Mouse (Mus musculus) midbrain, postnatal 0 days (tissue): ENCODE data around the gene Samd10. TPM values are rescaled to one million over a fixed set of nuclear protein-coding genes. Genes with fewer than 3 reads are reported as not detected.

Source experiments
- ATAC-seq: fragments of 200-750 bp; cut with Nextera tagmentation; 2 replicates; pipeline ENCODE4 v1.8.0; 2017; ENCODE audit warnings: moderate number of reproducible peaks, mild to moderate bottlenecking, moderate TSS enrichment, moderate library complexity; ENCODE audit not compliant: low FRiP score
- DNase-seq: peaks from one replicate; pipeline ENCODE4 v3.0.0-alpha.2; 2015; ENCODE audit warnings: low spot score
- H3K27ac ChIP-seq: fragments of 300-500 bp; sonication (generic); 2 replicates; pipeline ENCODE4 v1.5.1; 2014; ENCODE audit warnings: low read depth, mild to moderate bottlenecking, low read length, mixed read lengths
- H3K27me3 ChIP-seq: fragments of 300-500 bp; sonication (generic); 2 replicates; pipeline ENCODE4 v1.6.1; 2014; ENCODE audit warnings: low read length, control low read depth, mixed read lengths; ENCODE audit not compliant: insufficient read depth
- H3K36me3 ChIP-seq: fragments of 300-500 bp; sonication (generic); 2 replicates; pipeline ENCODE4 v1.6.1; 2014; ENCODE audit warnings: low read length, control low read depth, mixed read lengths; ENCODE audit not compliant: insufficient read depth
- H3K4me1 ChIP-seq: fragments of 300-500 bp; sonication (generic); 2 replicates; pipeline ENCODE4 v1.6.1; 2014; ENCODE audit warnings: mild to moderate bottlenecking, control low read depth, antibody characterized with exemption, low read length, mixed read lengths; ENCODE audit not compliant: insufficient read depth
- H3K4me2 ChIP-seq: fragments of 300-500 bp; sonication (generic); 2 replicates; pipeline ENCODE4 v1.6.1; 2014; ENCODE audit warnings: low read depth, mild to moderate bottlenecking, low read length, mixed read lengths; ENCODE audit not compliant: poor library complexity, severe bottlenecking
- H3K4me3 ChIP-seq: fragments of 300-500 bp; sonication (generic); 2 replicates; pipeline ENCODE4 v1.5.1; 2014; ENCODE audit warnings: low read depth, mild to moderate bottlenecking, low read length, moderate library complexity
- H3K9ac ChIP-seq: fragments of 300-500 bp; sonication (generic); replicated peaks from 2 replicates; pipeline ENCODE4 v1.6.1; 2014; ENCODE audit warnings: mild to moderate bottlenecking, low read length, moderate library complexity, mixed read lengths; ENCODE audit not compliant: poor library complexity, severe bottlenecking
- H3K9me3 ChIP-seq: fragments of 300-500 bp; sonication (generic); 2 replicates; pipeline ENCODE4 v1.6.1; 2016; ENCODE audit warnings: low read length, control low read depth
- CTCF ChIP-seq: IDR thresholded peaks from 2 replicates; pipeline ENCODE4 v1.5.1; 2016; ENCODE audit warnings: antibody characterized with exemption, mild to moderate bottlenecking
- WGBS: fragments of 180-500 bp; shearing (Covaris S2); extraction: QIAGEN DNeasy Blood & Tissue Kit; methylation state at CpG from one replicate; pipeline ENCODE4 v1.1.7; 2014; 5-methylcytosine and 5-hydroxymethylcytosine counted together
- polyA plus RNA-seq: library from polyadenylated mRNA; unstranded; fragments of >200 nt; fragmentation: Nextera tagmentation; extraction: Ambion mirVana; gene quantifications from 2 replicates; pipeline ENCODE4 v1.2.1, GENCODE M21; 2015
- total RNA-seq: library from RNA; depleted of rRNA; stranded (reverse); fragments of >200 nt; gene quantifications from 2 replicates; pipeline ENCODE4 v1.2.3, GENCODE M21; 2014

Samd10 gene
- total and polyA plus RNA-seq, 2 experiments from 2014 or later: 140 to 174 TPM

DNA sequence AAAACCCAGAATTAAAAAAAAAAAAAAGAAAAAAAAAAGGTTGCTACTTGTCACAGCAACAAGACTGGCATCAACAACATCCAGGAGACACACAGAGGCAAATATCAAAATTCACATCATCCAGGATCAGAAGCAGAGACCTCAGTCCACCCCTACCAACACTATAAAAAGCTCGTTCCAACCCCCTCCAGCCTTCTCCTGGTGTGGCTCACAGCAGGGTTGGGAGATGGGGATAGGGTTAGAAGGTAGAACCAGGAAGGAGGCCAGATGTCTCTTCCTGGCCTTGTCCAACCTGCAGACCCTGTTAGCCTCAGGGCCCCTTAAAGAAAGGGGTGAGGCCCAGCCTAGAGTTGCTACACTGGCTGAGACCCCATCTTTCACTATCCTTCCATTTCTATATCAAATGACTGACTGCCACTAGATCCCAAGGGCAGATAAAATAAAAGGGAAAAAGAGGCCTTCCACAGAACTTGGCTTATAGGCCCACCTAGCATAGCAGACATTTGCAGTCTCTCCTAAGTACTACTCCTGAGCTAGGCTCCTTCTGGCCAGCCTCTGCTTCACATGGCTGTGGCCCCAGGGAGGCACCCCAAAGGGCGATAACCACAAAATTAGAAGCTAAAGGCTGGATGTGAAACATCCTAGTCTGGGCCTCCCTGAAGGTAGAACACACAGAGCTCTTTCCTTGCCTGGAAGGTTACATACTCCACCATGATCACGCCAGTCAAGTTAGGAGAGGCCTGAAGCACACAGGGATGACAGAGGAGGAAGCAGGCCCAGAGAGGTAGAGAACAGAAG lies 15.4 kb downstream of the Samd10 start:
- ATAC-seq (no peak), DNase-seq (no peak)
- no peaks in the 10 kb centered on the region for H3K9me3 ChIP-seq
- H3K9ac ChIP-seq: no peak overlapping the region
- H3K27ac ChIP-seq: no peak overlapping the region
- 94% methylated on average over 3 of the region's 3 CpGs for WGBS
- peaks cover 7% of the 10 kb centered on the region; the same call in 1 of the 2 replicates for H3K4me1 ChIP-seq
- peaks cover 49% of the 10 kb centered on the region for H3K36me3 ChIP-seq
- no peaks in the 10 kb centered on the region for H3K27me3 ChIP-seq
- no peak overlapping the region for H3K4me2 ChIP-seq
- no peak overlapping the region for H3K4me3 ChIP-seq
- no peak for TF ChIP-seq CTCF

GRCm38 (mm10) chr2:181582939-181583338 lies 16.1 kb downstream of the Samd10 start:
- Histone ChIP-seq H3K27ac (no peak overlapping the region), H3K4me3 (no peak overlapping the region), H3K27me3 (no peaks in the 10 kb centered on the region), H3K36me3 (peaks cover 41% of the 10 kb centered on the region), H3K4me2 (no peak overlapping the region), H3K9ac (no peak overlapping the region), H3K4me1 (peaks cover 7% of the 10 kb centered on the region; the same call in 1 of the 2 replicates), H3K9me3 (no peaks in the 10 kb centered on the region)
- no peak for ATAC-seq
- TF ChIP-seq CTCF: no peak
- WGBS: 85% methylated on average over 1 of the region's 1 CpGs
- no peak for DNase-seq

GRCm38 (mm10) chr2:181582358-181582757 lies 16.7 kb downstream of the Samd10 start:
- no peak overlapping the region for H3K4me3 ChIP-seq
- no peak for TF ChIP-seq CTCF
- ATAC-seq (no peak), DNase-seq (no peak)
- H3K27ac ChIP-seq: peak overlapping the region; percentile 51; the same call in 1 of the 2 replicates
- peak overlapping the region; percentile 92 for H3K4me2 ChIP-seq
- peaks cover 7% of the 10 kb centered on the region; the same call in 1 of the 2 replicates for H3K4me1 ChIP-seq
- no peaks in the 10 kb centered on the region for H3K9me3 ChIP-seq
- peaks cover 37% of the 10 kb centered on the region for H3K36me3 ChIP-seq
- peak overlapping the region; percentile 87; the same call in 1 of the 2 replicates for H3K9ac ChIP-seq
- WGBS: 73% methylated on average over 2 of the region's 2 CpGs
- no peaks in the 10 kb centered on the region for H3K27me3 ChIP-seq

- Histone ChIP-seq H3K36me3 (peaks cover 29% of the 10 kb centered on the region), H3K4me1 (peaks cover 7% of the 10 kb centered on the region; the same call in 1 of the 2 replicates), H3K27me3 (no peaks in the 10 kb centered on the region), H3K9me3 (no peaks in the 10 kb centered on the region), H3K27ac (peak overlapping the region; percentile 93), H3K4me2 (peak overlapping the region; percentile 92), H3K4me3 (peak overlapping the region; percentile 76), H3K9ac (peak overlapping the region; percentile 87)
- no peak for TF ChIP-seq CTCF
- ATAC-seq (peak; percentile 72), DNase-seq (peak; percentile 79)
- under 1% methylated on average over 49 of the region's 49 CpGs for WGBS
Measured at GRCm38 (mm10) chr2:181581402-181582120, 17.5 kb downstream of the Samd10 start.

DNA sequence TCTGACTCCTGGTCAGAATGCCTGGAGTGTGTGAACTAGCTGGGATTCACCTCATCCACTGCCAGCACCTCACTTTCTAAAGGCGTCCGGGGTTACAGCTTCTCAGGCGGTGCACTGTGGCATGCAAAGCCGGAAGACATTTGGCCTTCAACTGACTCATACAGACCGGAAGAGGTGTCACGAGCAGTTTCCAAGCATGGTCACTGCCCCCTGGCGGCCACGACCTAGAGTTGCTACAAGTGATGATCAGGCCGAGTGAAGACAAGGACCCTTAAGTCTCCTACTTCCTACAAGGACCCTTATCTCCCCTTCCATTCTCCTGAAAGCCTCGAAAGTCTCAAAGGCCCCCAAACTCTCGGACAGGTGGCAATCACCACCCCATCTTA lies 18.0 kb downstream of the Samd10 start:
- WGBS: under 1% methylated on average over 11 of the region's 11 CpGs
- H3K9ac ChIP-seq: peak overlapping the region; percentile 87
- peak; percentile 92 for TF ChIP-seq CTCF
- ATAC-seq (peak; percentile 85), DNase-seq (peak; percentile 91)
- H3K27ac ChIP-seq: peak overlapping the region; percentile 93
- H3K4me3 ChIP-seq: peak overlapping the region; percentile 76
- H3K36me3 ChIP-seq: peaks cover 24% of the 10 kb centered on the region
- no peaks in the 10 kb centered on the region for H3K27me3 ChIP-seq
- H3K4me1 ChIP-seq: peaks cover 7% of the 10 kb centered on the region; the same call in 1 of the 2 replicates
- peak overlapping the region; percentile 92 for H3K4me2 ChIP-seq
- no peaks in the 10 kb centered on the region for H3K9me3 ChIP-seq
